Mouse (Mus musculus) c-Kit-negative CD71-positive TER-119-positive erythroid progenitor cells, embryonic 14.5 days (primary cell): ENCODE results near the gene BC049730.

Source experiments
- DNase-seq: peaks from one replicate; pipeline ENCODE4 v3.0.0-alpha.2; 2013; ENCODE audit warnings: low read depth, low spot score

The BC049730 gene

DNA sequence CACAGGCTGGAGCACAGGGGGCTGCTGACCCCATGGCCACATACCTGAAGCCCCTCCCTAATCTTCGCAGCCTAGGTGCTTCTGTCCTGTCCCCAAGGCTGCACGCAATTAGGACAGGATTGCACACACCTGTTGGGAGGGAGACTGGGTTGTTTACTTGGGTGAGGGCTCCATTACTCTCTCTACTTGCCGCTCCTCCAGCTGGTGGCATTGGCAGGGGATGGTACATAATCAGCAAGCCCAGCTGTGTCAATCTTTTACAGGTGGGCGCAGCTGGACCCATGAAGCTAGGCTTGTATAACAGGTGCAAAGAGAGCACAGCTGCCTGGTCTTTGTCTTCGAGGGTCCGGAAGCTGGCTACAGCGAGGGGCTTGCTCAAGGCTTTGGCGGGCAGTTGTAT lies 53.5 kb downstream of the BC049730 start:
- no peak for DNase-seq
